Mouse (Mus musculus) kidney, embryonic 14.5 days (tissue): ENCODE measurements around the gene Clptm1. TPM values are rescaled to one million over a fixed set of nuclear protein-coding genes. Genes with fewer than 3 reads are reported as not detected.

Experiments used
- ATAC-seq: fragments of 200-750 bp; cut with Nextera tagmentation; 2 replicates; pipeline ENCODE4 v1.8.0; 2017; ENCODE audit warnings: moderate number of reproducible peaks, mild to moderate bottlenecking, moderate TSS enrichment, moderate library complexity; ENCODE audit not compliant: low FRiP score, low TSS enrichment
- H3K27ac ChIP-seq: fragments of 300-500 bp; sonication (generic); 2 replicates; pipeline ENCODE4 v1.5.1; 2014; ENCODE audit warnings: low read depth, mild to moderate bottlenecking, low read length, moderate library complexity, mixed read lengths
- H3K27me3 ChIP-seq: fragments of 300-500 bp; sonication (generic); 2 replicates; pipeline ENCODE4 v1.6.1; 2014; ENCODE audit warnings: mild to moderate bottlenecking, low read length; ENCODE audit not compliant: control insufficient read depth, insufficient read depth
- H3K36me3 ChIP-seq: fragments of 300-500 bp; sonication (generic); 2 replicates; pipeline ENCODE4 v1.6.1; 2014; ENCODE audit warnings: low read length, mixed read lengths; ENCODE audit not compliant: control insufficient read depth, insufficient read depth
- H3K4me1 ChIP-seq: fragments of 300-500 bp; sonication (generic); 2 replicates; pipeline ENCODE4 v1.6.1; 2014; ENCODE audit warnings: low read length, mixed read lengths; ENCODE audit not compliant: control insufficient read depth, insufficient read depth
- H3K4me2 ChIP-seq: fragments of 300-500 bp; sonication (generic); replicated peaks from 2 replicates; pipeline ENCODE4 v1.6.1; 2014; ENCODE audit warnings: low read depth, mild to moderate bottlenecking, low read length
- H3K4me3 ChIP-seq: fragments of 300-500 bp; sonication (generic); 2 replicates; pipeline ENCODE4 v1.5.1; 2014; ENCODE audit warnings: mild to moderate bottlenecking, low read length
- H3K9ac ChIP-seq: fragments of 300-500 bp; sonication (generic); 2 replicates; pipeline ENCODE4 v1.6.1; 2014; ENCODE audit warnings: low read depth, mild to moderate bottlenecking, low read length, moderate library complexity
- H3K9me3 ChIP-seq: fragments of 300-500 bp; sonication (generic); 2 replicates; pipeline ENCODE4 v1.6.1; 2016; ENCODE audit warnings: low read length; ENCODE audit not compliant: control insufficient read depth
- WGBS: fragments of 180-500 bp; shearing (Covaris S2); extraction: QIAGEN DNeasy Blood & Tissue Kit; methylation state at CpG from one replicate; pipeline ENCODE4 v1.1.7; 2014; 5-methylcytosine and 5-hydroxymethylcytosine counted together
- polyA plus RNA-seq: library from polyadenylated mRNA; unstranded; fragments of >200 nt; fragmentation: Nextera tagmentation; extraction: Ambion mirVana; gene quantifications from 2 replicates; pipeline ENCODE4 v1.2.1, GENCODE M21; 2014

Clptm1 gene
- polyA plus RNA-seq, 1 experiment from 2014 or later = 101 TPM

GRCm38 (mm10) chr7:19593061-19593730 lies 71.6 kb downstream of the Clptm1 start:
- Histone ChIP-seq H3K9me3 (no peaks in the 10 kb centered on the region), H3K27me3 (no peaks in the 10 kb centered on the region), H3K27ac (no peak overlapping the region), H3K4me3 (no peak overlapping the region), H3K36me3 (peaks cover 92% of the 10 kb centered on the region), H3K9ac (no peak overlapping the region), H3K4me2 (no peak overlapping the region), H3K4me1 (no peaks in the 10 kb centered on the region)
- no peak for ATAC-seq
- 91% methylated on average over 10 of the region's 10 CpGs for WGBS

- Histone ChIP-seq H3K4me1 (no peaks in the 10 kb centered on the region), H3K9me3 (no peaks in the 10 kb centered on the region), H3K4me3 (no peak overlapping the region), H3K4me2 (no peak overlapping the region), H3K27ac (no peak overlapping the region), H3K27me3 (no peaks in the 10 kb centered on the region), H3K36me3 (peaks cover 100% of the 10 kb centered on the region), H3K9ac (no peak overlapping the region)
- WGBS = 66% methylated on average over 3 of the region's 3 CpGs
- peak; percentile 40; the same call in 1 of the 2 replicates for ATAC-seq
These were observed 74.9 kb downstream of the Clptm1 start for GRCm38 (mm10) chr7:19589917-19590316.

- 53% methylated on average over 3 of the region's 3 CpGs for WGBS
- no peaks in the 10 kb centered on the region for H3K27me3 ChIP-seq
- H3K36me3 ChIP-seq = peaks cover 100% of the 10 kb centered on the region
- no peak overlapping the region for H3K9ac ChIP-seq
- no peak overlapping the region for H3K4me2 ChIP-seq
- H3K27ac ChIP-seq = no peak overlapping the region
- H3K4me1 ChIP-seq = no peaks in the 10 kb centered on the region
- H3K9me3 ChIP-seq = no peaks in the 10 kb centered on the region
- ATAC-seq = no peak
- no peak overlapping the region; the same call in 1 of the 2 replicates for H3K4me3 ChIP-seq
These were observed 75.6 kb downstream of the Clptm1 start for GRCm38 (mm10) chr7:19589207-19589606.

GRCm38 (mm10) chr7:19586269-19586668 lies 78.6 kb downstream of the Clptm1 start:
- 77% methylated on average over 46 of the region's 46 CpGs for WGBS
- Histone ChIP-seq H3K27ac (no peak overlapping the region), H3K36me3 (peaks cover 97% of the 10 kb centered on the region), H3K9ac (no peak overlapping the region), H3K4me1 (no peaks in the 10 kb centered on the region), H3K9me3 (no peaks in the 10 kb centered on the region), H3K4me3 (no peak overlapping the region), H3K4me2 (no peak overlapping the region), H3K27me3 (no peaks in the 10 kb centered on the region)
- no peak for ATAC-seq

Other genes starting within 250 kb of the Clptm1 start
- gene Mark4, start 206.2 kb downstream of the Clptm1 start, polyA plus RNA-seq = 10.4 and 12.1 TPM in 2 replicates
- gene Exoc3l2, start 201.7 kb downstream of the Clptm1 start, polyA plus RNA-seq = 3.5 and 3.7 TPM in 2 replicates
- 1.4 and 2.4 TPM in 2 replicates for gene Bloc1s3, start 156.7 kb downstream of the Clptm1 start, polyA plus RNA-seq
- 63.7 and 70.2 TPM in 2 replicates for gene Trappc6a, start 156.6 kb downstream of the Clptm1 start, polyA plus RNA-seq
- gene Nkpd1, start 147.2 kb downstream of the Clptm1 start, polyA plus RNA-seq = 0.13 and 0.27 TPM in 2 replicates
- 6.5 and 23.0 TPM in 2 replicates for gene Ppp1r37, start 102.0 kb downstream of the Clptm1 start, polyA plus RNA-seq
- gene Zfp296, start 87.7 kb downstream of the Clptm1 start, polyA plus RNA-seq = 0.33 and 0.68 TPM in 2 replicates
- 168 and 179 TPM in 2 replicates for gene Gemin7, start 87.4 kb downstream of the Clptm1 start, polyA plus RNA-seq
- 44.3 and 48.4 TPM in 2 replicates for gene Clasrp, start 60.5 kb downstream of the Clptm1 start, polyA plus RNA-seq
- gene Relb, start 35.6 kb downstream of the Clptm1 start, polyA plus RNA-seq = 7.3 and 9.3 TPM in 2 replicates
- gene Apoc2, start 12.9 kb upstream of the Clptm1 start, polyA plus RNA-seq = 1.0 and 1.2 TPM in 2 replicates
- not detected in 2 replicates for gene Gm44805, start 16.4 kb upstream of the Clptm1 start, polyA plus RNA-seq
- 0.81 TPM in 1 of 2 replicates, not detected in the other for gene Apoc4, start 16.4 kb upstream of the Clptm1 start, polyA plus RNA-seq
- gene Apoc1, start 27.6 kb upstream of the Clptm1 start, polyA plus RNA-seq = 8.4 and 13.1 TPM in 2 replicates
- gene Apoe, start 34.2 kb upstream of the Clptm1 start, polyA plus RNA-seq = 175 and 184 TPM in 2 replicates
- gene Tomm40, start 50.4 kb upstream of the Clptm1 start, polyA plus RNA-seq = 159 and 177 TPM in 2 replicates
- 106 and 139 TPM in 2 replicates for gene Nectin2, start 85.5 kb upstream of the Clptm1 start, polyA plus RNA-seq
- 177 and 214 TPM in 2 replicates for gene Bcam, start 106.0 kb upstream of the Clptm1 start, polyA plus RNA-seq
- 4.7 and 7.3 TPM in 2 replicates for gene Cblc, start 131.8 kb upstream of the Clptm1 start, polyA plus RNA-seq
- 3.5 and 4.2 TPM in 2 replicates for gene Bcl3, start 157.7 kb upstream of the Clptm1 start, polyA plus RNA-seq
- 0.27 TPM in 1 of 2 replicates, not detected in the other for gene Gm19345, start 187.0 kb upstream of the Clptm1 start, polyA plus RNA-seq
- not detected in 2 replicates for gene Ceacam16, start 196.3 kb upstream of the Clptm1 start, polyA plus RNA-seq
- not detected in 2 replicates for gene Ceacam19, start 222.9 kb upstream of the Clptm1 start, polyA plus RNA-seq